Mouse (Mus musculus): ENCODE measurements at regions not wholly inside any gene's neighbourhood (a gene's known extent, or its start where the extent isn't known, plus 50 kb on each side); places are given as distances from the start of the nearest gene placed in this dataset.
"Not testable (repeated sequence)": the region's sequence is repeated elsewhere in the genome, so short reads cannot be mapped to it uniquely, and the experiment has no call there.

DNA sequence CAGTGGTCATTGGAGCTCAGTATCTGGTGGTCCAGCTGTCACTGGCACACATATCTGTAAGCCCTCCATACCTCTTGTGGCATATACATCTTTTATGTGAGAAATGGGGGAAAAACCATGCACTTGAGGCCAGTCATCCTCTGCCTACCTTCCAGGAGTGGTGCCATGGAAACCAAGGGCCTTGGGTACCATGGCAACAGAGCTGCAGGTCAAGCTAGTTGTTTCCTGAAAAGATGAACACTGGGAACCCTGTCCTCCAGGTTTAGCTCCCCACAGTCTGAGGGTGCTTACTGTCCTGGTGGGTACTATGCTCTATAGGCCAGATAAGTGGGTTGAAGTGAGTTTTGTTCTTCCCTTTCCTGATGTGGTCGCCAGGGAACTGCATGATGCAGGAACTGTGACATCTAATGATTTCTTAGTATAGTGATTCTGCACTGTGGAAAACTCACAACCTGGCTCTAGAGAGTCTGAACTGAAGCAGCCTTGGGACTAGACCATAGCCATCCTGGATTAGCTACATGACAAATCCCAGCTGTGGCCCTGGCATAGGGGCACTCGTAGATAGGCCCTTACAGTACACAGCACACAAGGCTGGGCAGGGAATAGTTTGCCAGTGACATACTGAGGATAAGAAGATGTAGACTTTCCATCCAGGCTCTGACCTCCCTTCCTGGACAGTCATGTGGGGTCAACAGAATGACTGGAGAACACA is 308.7 kb upstream of the Shh start:
- no peak for DNase-seq (ENCODE audit: low read depth, low spot score)

GRCm38 (mm10) chr5:28771796-28772195 is 304.7 kb upstream of the Shh start:
- no peak for DNase-seq (ENCODE audit: low read depth, low spot score)

GRCm38 (mm10) chr5:28756171-28756948 is 289.3 kb upstream of the Shh start:
- DNase-seq (ENCODE audit: low read depth, low spot score) = no peak

GRCm38 (mm10) chr5:28751821-28752220 is 284.8 kb upstream of the Shh start:
- DNase-seq (ENCODE audit: low read depth, low spot score) = not testable (repeated sequence)

DNA sequence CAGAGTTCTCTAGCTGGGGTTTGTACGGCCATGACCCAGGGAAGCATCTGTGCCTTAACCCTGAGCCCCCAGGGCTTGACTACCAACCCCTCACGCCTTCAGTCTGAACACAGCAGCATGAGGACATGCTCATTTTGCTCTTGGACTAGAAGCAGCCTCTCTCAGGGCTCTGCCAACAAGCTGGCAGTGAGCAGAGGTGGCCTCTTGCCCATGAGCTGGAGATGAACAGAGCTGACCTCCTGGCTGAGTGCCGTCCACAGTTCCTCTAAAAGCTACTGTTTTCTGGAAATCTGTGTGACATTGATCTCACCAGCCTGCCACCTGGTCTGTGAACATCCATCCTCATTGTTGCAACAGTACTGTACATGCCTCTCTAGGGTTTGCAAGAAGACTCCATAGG is 267.7 kb upstream of the Shh start:
- no peak for DNase-seq (ENCODE audit: low read depth, low spot score)

DNA sequence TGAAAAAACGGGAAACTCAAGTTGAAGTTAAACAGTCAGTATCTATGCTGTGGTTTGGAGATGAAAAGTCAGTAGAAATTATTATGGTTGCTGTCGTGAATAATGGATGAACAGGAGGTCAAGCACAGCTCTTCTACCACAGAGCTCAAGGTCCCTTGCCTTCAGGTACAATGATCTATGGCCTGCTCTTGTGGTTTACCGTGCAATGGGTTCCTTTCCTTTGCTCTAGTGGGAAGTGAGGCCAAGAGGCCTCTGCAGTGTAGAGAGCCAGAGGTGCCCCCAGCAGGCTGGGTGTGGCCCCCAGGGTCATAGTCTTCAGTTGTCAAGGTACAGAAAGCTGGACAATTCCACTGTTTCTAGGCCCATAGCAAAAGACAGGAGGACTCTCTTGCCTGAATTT is 255.0 kb upstream of the Shh start:
- no peak for DNase-seq (ENCODE audit: low read depth, low spot score)

DNA sequence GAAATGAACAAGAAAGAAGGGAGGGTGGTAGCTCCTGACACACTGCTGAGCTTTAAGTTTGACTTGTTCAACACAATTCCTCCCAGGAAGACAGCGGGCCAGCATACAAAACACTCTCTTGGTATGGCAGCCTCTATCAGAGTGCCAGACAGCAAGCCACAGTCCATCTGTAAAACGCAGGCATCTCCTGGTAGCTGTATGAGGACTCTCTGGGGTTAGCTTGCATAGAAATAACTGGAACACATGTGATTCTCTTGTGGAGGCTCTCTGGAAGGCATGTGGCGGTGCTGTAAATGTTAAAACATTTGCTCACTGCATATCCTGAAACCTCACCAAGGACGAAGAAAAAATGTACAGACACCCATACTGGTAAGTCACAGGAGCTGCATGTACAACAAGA is 247.9 kb upstream of the Shh start:
- no peak for DNase-seq (ENCODE audit: low read depth, low spot score)

DNA sequence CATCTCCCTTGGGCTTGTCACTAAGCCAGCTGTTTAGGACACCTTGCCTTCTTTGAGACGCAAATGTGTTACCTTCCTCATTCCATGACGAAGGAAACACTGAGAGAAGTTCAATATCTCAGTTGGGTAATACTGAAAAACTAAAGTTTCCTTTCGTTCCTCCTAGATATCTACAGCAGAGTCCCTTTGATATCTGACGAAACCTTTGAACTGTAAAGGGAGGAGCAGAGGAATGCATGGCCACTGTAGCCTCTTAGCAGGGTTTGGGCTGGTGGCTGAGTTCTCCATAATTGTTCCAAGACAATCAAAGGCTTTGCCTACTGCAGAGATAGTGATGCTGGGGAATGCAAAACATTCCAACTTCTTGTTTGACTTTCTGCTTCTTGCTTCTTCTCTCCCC is 243.5 kb upstream of the Shh start:
- no peak for DNase-seq (ENCODE audit: low read depth, low spot score)

DNA sequence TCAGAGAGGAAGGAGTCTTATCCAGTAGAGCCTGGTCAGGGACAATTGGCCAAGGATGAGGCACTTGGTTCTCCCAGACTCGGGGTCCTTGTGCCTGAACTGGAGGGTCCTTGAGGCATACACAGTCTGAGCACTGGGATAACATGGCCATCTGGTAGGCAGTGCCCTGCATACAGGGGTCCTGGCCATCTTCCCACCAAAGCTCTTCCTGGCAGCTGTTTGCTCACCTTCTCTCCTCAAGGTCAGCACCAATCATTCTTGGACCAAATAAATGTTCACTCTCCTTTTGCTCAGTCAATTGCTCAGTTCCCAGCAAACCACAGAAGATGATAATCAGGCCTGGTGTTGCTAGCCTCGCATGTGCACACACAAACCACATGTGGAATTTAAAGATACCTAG is 242.6 kb upstream of the Shh start:
- DNase-seq (ENCODE audit: low read depth, low spot score) = no peak

DNA sequence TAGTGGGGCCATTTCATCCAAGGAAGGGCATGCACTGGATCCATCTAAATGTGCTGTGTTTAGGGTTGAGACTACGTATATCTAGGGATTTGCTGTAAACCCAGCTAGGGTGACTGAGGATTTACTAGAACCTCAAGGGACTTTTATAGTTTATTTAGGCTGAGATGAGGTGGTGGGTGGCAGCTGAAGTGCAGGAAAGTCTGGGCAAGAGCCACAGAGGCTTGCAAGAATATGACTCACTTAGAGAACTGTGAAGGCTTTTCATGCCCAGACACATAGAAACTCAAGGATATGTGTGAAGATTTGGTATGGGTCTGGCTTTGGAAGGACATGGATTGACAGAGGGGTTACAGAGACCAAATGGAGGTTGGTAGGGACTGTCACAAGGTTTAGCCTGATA is 237.3 kb upstream of the Shh start:
- DNase-seq (ENCODE audit: low read depth, low spot score) = no peak

GRCm38 (mm10) chr5:28696966-28697365 is 229.9 kb upstream of the Shh start:
- DNase-seq (ENCODE audit: low read depth, low spot score) = peak; percentile 24

DNA sequence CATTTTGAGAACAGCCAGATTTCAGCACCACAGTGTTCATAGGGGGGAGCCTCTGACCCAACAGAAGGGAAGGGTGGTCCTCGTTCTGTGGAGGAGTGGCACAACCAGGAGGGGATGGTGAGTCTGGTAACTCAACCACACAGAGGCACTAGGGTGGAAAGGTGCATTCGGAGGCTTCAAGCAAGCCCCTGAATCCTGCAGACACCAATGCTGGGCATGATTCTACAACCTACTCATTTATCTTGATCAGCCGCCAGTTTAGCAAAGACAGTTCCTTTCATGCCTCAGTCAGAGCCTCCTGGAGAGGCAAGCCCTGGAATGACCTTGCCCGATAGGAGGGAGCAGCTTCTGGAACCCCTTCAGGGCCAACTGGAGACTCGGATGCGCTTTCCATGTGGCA is 223.1 kb upstream of the Shh start:
- no peak for DNase-seq (ENCODE audit: low read depth, low spot score)

- DNase-seq (ENCODE audit: low read depth, low spot score) = no peak
Measured at GRCm38 (mm10) chr5:28689651-28690050, 222.6 kb upstream of the Shh start.

DNA sequence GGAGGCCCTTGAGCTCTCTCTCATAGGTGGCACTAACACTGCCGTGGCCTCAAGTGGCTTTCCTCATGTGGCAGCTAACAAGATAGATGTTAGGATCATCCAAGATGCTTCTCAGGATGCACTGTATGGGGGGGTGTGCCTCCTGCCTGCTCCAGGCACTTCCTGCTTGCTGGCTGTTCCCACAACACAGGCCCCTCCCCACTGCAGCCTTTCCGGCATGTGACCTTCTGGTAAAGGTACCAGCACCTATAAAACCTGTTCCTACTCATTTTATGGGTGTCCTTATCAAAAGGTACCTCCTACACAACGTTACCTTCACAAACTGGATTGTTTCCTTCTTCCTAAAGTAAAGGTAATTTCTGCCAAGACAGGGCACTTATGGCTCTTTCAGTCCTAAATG is 222.1 kb upstream of the Shh start:
- DNase-seq (ENCODE audit: low read depth, low spot score) = no peak

- DNase-seq (ENCODE audit: low read depth, low spot score) = no peak
Measured at GRCm38 (mm10) chr5:28682821-28683220, 215.8 kb upstream of the Shh start.

DNA sequence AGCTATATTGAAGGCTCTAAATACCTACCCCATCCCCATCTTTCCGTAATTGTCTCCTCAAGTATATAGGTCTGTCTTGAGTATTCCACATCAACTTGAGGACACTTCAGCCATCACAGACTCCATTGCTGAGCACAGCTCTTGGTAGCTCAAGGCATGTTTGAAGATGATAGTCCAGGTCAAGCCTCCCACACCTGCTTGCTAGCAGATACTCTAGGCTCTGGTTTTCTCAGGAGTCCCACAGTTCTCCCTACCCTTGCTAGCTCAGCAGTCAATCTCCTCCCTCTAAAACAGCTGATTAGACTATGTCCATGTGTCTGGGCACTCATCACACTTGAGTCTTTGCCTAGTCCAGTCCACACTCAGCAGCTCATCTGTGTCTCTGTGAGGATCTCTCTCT is 213.3 kb upstream of the Shh start:
- DNase-seq (ENCODE audit: low read depth, low spot score) = no peak

DNA sequence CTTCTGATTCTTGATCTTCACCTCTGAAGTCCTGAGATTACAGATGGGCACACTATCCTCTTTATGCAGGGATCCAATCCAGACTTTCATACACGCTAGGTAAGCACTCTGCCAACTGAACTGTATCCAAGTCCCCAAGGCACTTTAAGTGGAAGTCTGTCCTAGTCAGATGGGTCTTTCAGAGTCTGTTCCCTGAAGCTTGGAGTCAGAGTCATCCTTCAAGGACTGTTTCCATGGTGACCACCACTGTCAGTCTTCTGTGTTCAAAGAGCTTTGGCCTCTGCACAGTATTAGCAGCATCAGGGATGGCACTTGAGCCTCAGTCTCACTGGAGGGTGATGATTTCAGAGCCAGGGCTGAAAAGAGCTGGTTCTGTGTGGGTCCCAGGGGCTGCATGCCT is 212.7 kb upstream of the Shh start:
- no peak for DNase-seq (ENCODE audit: low read depth, low spot score)

- no peak for DNase-seq (ENCODE audit: low read depth, low spot score)
Measured at GRCm38 (mm10) chr5:28630186-28630585, 163.1 kb upstream of the Shh start.

DNA sequence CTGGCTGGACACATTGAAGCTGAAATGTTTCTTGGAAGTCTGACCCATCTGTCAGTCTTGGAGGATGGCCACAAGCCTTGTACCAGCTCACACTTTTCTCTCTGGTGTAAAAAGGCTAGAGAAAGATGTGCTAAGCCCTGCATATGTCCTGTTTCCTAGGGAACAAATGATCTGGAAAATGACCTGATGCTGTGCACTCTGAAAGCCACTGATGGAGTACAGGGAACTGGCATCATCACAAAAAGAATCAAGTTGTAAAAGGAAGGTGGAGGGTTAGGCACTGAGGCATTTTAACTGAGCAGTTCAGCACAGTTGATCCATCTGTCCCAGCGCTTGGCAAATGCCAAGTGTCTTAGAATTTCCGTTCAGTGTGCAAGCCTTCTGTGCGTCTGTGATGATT is 144.8 kb upstream of the Shh start:
- no peak for DNase-seq (ENCODE audit: low read depth, low spot score)

DNA sequence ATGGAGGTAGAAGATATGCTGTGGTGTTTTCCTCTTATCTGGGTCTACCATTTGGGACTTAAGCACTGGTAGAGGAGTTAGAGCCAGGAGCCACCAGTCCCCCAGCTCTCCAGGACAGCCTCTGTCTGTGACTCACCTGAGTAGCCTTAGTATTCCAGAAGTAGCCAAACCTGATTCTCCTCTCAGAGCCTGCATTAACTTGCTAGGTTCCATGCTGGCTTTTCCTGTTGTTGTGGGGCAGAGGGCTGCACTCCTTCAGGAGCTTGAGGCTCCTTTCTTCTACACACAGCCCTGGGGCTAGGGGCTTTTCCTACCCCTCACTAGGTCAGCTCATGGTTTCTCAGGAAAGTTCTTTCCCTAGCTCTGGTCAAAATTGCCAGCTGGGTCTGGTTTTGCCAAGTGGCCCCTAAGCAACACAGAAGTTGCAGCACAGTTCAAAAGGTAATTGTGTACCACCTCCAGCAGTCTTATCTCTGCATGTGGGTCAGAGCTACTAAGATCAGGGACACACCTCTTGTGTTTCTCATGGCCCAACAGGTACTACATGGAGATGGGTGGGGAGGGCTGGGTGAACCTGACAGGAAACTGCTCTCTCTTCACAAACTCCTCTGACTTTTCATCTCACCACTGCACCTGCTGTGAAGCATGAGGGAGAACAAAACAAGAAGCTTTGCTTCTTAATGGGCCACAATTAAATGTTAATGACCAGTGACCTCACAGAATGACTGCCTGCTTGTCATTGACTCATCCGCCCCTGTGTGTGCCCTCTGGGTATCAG is 129.7 kb upstream of the Shh start:
- DNase-seq (ENCODE audit: low read depth, low spot score) = no peak

- DNase-seq (ENCODE audit: low read depth, low spot score) = no peak
Measured at GRCm38 (mm10) chr5:28571347-28571998, 104.4 kb upstream of the Shh start.

DNA sequence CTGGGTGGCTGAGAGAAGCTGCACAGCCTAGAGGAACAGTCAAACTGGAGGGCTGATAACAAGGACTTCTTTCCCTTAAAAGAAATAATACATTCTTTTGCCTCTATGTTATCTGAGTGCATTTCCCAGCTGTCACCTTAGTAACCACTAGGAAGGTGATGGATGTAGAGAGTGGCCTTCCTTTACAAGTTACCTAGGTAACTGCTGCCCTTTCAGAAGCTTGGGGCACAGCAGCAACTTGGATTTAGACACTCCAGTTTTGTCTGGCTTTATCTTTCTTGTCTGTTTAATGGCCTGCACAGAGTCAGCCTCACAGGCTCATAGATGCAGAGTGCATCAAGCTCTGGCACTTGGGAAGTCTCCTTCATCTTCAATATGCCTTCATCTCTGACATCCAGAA is 101.4 kb upstream of the Shh start:
- DNase-seq (ENCODE audit: low read depth, low spot score) = no peak

All from retina, postnatal 7 days (tissue).